Mouse (Mus musculus) midbrain, embryonic 16.5 days (tissue): ENCODE data around the gene Herpud2. TPM values are rescaled to one million over a fixed set of nuclear protein-coding genes. Genes with fewer than 3 reads are reported as not detected.

Source experiments
- ATAC-seq: fragments of 200-750 bp; cut with Nextera tagmentation; 2 replicates; pipeline ENCODE4 v1.8.0; 2017; ENCODE audit warnings: moderate TSS enrichment
- H3K27ac ChIP-seq: fragments of 300-500 bp; sonication (generic); 2 replicates; pipeline ENCODE4 v1.5.1; 2014; ENCODE audit warnings: mild to moderate bottlenecking, low read length, mixed read lengths
- H3K27me3 ChIP-seq: fragments of 300-500 bp; sonication (generic); 2 replicates; pipeline ENCODE4 v1.6.1; 2014; ENCODE audit warnings: low read depth, low read length, mixed read lengths; ENCODE audit not compliant: control insufficient read depth, insufficient read depth
- H3K36me3 ChIP-seq: fragments of 300-500 bp; sonication (generic); 2 replicates; pipeline ENCODE4 v1.6.1; 2014; ENCODE audit warnings: mild to moderate bottlenecking, low read length, moderate library complexity, mixed read lengths; ENCODE audit not compliant: control insufficient read depth, insufficient read depth
- H3K4me1 ChIP-seq: fragments of 300-500 bp; sonication (generic); 2 replicates; pipeline ENCODE4 v1.6.1; 2014; ENCODE audit warnings: mild to moderate bottlenecking, low read length, mixed read lengths; ENCODE audit not compliant: control insufficient read depth, insufficient read depth
- H3K4me2 ChIP-seq: fragments of 300-500 bp; sonication (generic); 2 replicates; pipeline ENCODE4 v1.6.1; 2014; ENCODE audit warnings: mild to moderate bottlenecking, low read length, mixed read lengths
- H3K4me3 ChIP-seq: fragments of 300-500 bp; sonication (generic); 2 replicates; pipeline ENCODE4 v1.5.1; 2014; ENCODE audit warnings: low read depth, mild to moderate bottlenecking, low read length, moderate library complexity, mixed read lengths
- H3K9ac ChIP-seq: fragments of 300-500 bp; sonication (generic); 2 replicates; pipeline ENCODE4 v1.6.1; 2014; ENCODE audit warnings: low read depth, low read length, mixed read lengths
- H3K9me3 ChIP-seq: fragments of 300-500 bp; sonication (generic); replicated peaks from 2 replicates; pipeline ENCODE4 v1.6.1; 2014; ENCODE audit warnings: mild to moderate bottlenecking, low read length, mixed read lengths; ENCODE audit not compliant: control insufficient read depth, poor library complexity, severe bottlenecking
- WGBS: fragments of 180-500 bp; shearing (Covaris S2); extraction: QIAGEN DNeasy Blood & Tissue Kit; methylation state at CpG from one replicate; pipeline ENCODE4 v1.1.7; 2014; 5-methylcytosine and 5-hydroxymethylcytosine counted together
- polyA plus RNA-seq: library from polyadenylated mRNA; unstranded; fragments of >200 nt; fragmentation: Nextera tagmentation; extraction: Ambion mirVana; gene quantifications from 2 replicates; pipeline ENCODE4 v1.2.1, GENCODE M21; 2015

Gene Herpud2
- 29.6 and 30.9 TPM in 2 replicates for polyA plus RNA-seq

DNA sequence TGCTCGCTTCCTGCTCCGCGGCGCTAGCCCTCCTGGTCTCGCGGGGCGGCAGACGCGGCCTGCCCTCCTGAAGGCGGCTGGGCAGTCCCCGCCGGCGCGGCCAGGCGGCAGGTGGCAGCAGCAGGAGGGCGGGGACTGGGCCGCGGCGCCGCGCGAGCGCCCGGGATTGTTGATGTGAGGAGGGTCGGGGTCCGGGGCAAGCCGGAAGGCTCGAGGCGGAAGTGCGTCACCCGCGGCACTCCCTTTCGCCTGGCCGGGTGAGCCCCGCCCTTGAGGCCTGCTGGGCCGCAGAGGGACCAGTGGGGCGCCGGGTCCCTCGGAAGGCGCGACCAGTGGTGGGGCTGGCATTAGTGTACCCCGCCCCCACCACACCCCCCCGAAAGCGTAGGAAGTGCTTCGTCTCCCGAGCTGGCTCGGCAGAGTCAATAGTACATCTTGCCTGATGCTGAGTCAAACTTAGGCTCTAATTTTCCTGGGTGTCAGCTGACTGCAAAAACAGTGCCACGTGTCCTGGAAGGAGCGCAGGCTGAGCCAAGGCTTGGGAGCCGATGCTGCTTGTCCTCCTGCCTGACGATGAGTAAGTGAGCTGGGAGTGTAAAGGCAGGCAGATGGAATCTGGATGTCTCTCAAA lies at the start of gene Herpud2:
Gene Herpud2, minus strand, starts transcription at position 210 of the 631 bp plus-strand sequence.
- no peaks in the 10 kb centered on the region for H3K27me3 ChIP-seq
- H3K4me2 ChIP-seq, result peak within 1 kb of the TSS; percentile 95
- H3K4me3 ChIP-seq, result peak within 1 kb of the TSS; percentile 97
- ATAC-seq, result peak; percentile 99
- H3K4me1 ChIP-seq, result peaks cover 23% of the 10 kb centered on the region
- peak within 1 kb of the TSS; percentile 97 for H3K27ac ChIP-seq
- H3K9me3 ChIP-seq, result no peaks in the 10 kb centered on the region
- peak within 1 kb of the TSS; percentile 97 for H3K9ac ChIP-seq
- under 1% methylated on average over 50 of the region's 51 CpGs for WGBS
- no peaks in the 10 kb centered on the region for H3K36me3 ChIP-seq

DNA sequence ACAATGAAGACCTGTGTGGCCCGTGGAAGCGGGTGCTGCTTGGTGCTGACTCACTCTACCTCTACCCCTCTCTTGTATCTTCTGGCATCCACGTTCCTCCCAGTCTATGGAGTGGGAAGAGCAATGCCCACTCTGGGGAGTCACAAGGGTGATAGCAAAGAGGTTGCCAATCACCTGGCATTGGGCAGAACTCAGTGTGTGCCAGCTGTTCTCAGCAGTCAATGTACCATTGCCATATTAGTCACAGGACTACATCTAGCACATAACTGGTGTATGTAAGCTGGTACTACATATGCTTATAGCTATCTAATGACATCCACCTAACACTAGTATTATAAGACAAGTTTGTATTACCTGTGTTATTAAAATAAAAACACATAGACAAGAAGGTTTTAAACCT lies 49.4 kb upstream of the Herpud2 start:
- H3K27me3 ChIP-seq, result no peaks in the 10 kb centered on the region
- H3K36me3 ChIP-seq, result no peaks in the 10 kb centered on the region
- 91% methylated on average over 3 of the region's 3 CpGs for WGBS
- no peaks in the 10 kb centered on the region for H3K9me3 ChIP-seq
- H3K9ac ChIP-seq, result no peak overlapping the region
- H3K27ac ChIP-seq, result no peak overlapping the region
- H3K4me2 ChIP-seq, result no peak overlapping the region
- H3K4me3 ChIP-seq, result no peak overlapping the region
- H3K4me1 ChIP-seq, result no peaks in the 10 kb centered on the region
- ATAC-seq, result no peak

DNA sequence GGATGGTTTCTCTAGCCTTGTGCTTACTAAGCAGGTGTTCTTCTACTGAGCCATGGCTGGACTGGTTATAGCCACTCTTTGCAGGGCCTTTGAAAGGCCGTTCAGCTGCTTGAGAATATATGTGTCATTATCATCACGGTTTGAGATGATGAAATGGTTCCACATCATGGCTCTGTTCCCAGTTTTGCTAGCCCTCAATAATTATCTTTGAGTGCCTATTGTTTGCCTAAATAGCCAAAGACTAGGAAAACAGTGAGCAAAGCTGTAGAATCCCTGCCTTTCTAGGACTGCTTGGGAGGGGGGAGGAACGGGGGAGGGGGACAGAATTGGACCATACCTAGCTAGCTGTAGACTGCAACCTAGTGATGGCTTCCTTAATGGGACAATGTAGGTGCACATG lies 48.5 kb upstream of the Herpud2 start:
- Histone ChIP-seq H3K4me3 (no peak overlapping the region), H3K4me2 (no peak overlapping the region), H3K27me3 (no peaks in the 10 kb centered on the region), H3K27ac (no peak overlapping the region), H3K9ac (no peak overlapping the region), H3K36me3 (no peaks in the 10 kb centered on the region), H3K4me1 (no peaks in the 10 kb centered on the region), H3K9me3 (no peaks in the 10 kb centered on the region)
- WGBS, result 71% methylated on average over 3 of the region's 3 CpGs
- no peak for ATAC-seq

DNA sequence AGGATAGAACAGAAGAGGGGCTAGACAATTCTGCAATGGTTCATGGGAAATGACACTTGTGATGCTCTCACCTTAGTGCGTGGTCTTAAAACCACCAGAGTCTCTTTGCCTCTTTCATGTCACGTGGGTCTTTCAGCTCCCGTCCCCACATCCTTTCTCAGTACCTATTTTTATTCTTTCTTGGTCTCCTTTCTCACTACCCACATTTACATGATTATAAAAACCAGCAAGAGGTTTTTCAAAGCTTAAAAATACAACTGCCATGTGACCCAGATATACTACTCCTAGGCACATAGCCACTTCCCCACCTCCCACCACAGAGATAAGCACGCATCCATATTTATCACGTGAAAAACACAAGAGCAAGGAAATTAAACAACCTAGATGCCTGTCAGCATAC lies 45.1 kb upstream of the Herpud2 start:
- Histone ChIP-seq H3K9ac (no peak overlapping the region), H3K4me1 (no peaks in the 10 kb centered on the region), H3K36me3 (no peaks in the 10 kb centered on the region), H3K4me3 (no peak overlapping the region), H3K4me2 (no peak overlapping the region), H3K27me3 (no peaks in the 10 kb centered on the region), H3K27ac (no peak overlapping the region), H3K9me3 (no peaks in the 10 kb centered on the region)
- WGBS, result 90% methylated on average over 5 of the region's 5 CpGs
- ATAC-seq, result no peak

DNA sequence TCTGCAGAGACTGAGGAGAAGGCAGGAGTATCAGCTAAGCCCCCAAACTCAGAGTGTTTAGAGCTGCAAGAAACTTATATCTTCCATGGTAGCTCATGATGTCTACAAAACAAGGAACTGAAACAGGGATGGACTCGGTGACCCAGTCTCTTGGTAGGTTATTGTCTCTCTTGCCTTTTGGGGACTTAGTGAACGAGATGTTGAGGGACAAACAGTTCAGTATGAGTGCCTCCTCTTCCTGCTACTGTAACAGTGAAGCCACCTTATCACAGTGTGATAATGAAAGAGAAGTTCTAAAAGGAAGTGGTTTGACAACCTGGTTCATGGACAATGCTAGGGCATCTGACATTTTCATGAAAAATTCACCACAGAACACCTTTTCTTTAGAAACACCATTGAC lies 40.0 kb upstream of the Herpud2 start:
- H3K27ac ChIP-seq, result no peak overlapping the region
- no peak overlapping the region for H3K4me3 ChIP-seq
- no peaks in the 10 kb centered on the region for H3K27me3 ChIP-seq
- H3K9ac ChIP-seq, result no peak overlapping the region
- no peaks in the 10 kb centered on the region for H3K9me3 ChIP-seq
- 80% methylated on average over 2 of the region's 2 CpGs for WGBS
- no peak for ATAC-seq
- no peaks in the 10 kb centered on the region for H3K36me3 ChIP-seq
- no peak overlapping the region for H3K4me2 ChIP-seq
- no peaks in the 10 kb centered on the region for H3K4me1 ChIP-seq

DNA sequence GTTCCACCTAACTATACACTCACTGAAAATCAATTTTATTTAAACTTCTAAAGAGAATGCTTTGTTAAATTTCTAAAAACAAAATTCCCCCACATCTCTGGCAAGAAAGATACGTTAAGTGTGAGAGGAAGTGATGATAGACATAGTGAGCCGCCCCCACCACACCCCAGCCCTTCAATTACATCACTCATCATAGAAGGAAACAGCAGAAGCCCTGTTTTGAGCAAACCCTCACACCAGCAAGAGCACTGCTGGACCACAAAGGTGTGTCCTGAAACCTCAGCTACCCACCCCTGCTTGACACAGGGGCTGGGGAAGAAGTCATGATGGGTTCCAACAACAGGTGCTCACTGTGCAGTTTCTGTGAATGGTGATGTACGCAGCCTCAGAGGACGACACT lies 34.9 kb upstream of the Herpud2 start:
- 94% methylated on average over 4 of the region's 4 CpGs for WGBS
- Histone ChIP-seq H3K4me1 (no peaks in the 10 kb centered on the region), H3K36me3 (no peaks in the 10 kb centered on the region), H3K9ac (no peak overlapping the region), H3K4me3 (no peak overlapping the region), H3K27ac (no peak overlapping the region), H3K27me3 (no peaks in the 10 kb centered on the region), H3K9me3 (no peaks in the 10 kb centered on the region), H3K4me2 (no peak overlapping the region)
- no peak for ATAC-seq

DNA sequence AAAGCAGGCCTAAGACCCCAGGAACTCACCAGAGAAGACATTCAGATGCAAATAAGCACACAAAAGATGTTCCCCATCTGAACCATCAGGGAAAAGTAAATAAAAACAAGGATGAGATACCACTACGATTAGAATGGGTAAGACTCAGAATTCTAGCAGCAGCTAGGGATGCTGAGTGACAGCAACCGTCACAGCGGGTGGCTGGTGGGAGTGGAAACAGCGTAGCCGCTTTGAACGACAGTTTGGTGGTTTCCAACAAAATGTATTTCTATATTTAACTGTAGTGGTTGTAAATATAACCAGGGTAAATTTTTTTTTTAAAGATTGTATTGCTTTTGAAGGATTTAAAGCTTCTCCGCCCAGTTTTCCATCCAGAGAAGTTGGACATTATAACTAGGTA lies 34.2 kb upstream of the Herpud2 start:
- Histone ChIP-seq H3K27me3 (no peaks in the 10 kb centered on the region), H3K4me1 (no peaks in the 10 kb centered on the region), H3K4me2 (no peak overlapping the region), H3K36me3 (no peaks in the 10 kb centered on the region), H3K9ac (no peak overlapping the region), H3K27ac (no peak overlapping the region), H3K9me3 (no peaks in the 10 kb centered on the region), H3K4me3 (no peak overlapping the region)
- ATAC-seq, result no peak
- WGBS, result 43% methylated on average over 7 of the region's 7 CpGs

DNA sequence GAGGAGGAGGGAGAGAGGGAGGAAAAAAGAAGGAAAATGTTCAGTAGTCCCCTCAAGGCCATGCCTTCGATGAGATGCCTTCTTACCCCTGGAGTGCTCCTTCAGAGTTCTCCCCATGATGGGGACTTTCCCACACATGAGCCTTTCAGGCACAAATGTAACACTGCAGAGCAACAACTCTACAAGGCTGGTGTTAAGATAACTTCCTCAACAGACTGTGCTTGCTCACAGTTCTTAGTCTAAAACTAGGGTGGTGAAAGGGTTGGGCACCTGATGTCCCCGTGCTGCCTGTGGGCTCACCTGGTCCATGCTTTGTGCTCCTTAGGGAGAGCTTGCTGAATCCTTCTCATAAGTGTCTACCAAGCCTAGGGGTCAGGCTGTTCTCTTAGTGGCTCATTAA lies 33.0 kb upstream of the Herpud2 start:
- Histone ChIP-seq H3K27ac (no peak overlapping the region), H3K4me2 (no peak overlapping the region), H3K9ac (no peak overlapping the region), H3K4me1 (no peaks in the 10 kb centered on the region), H3K4me3 (no peak overlapping the region), H3K36me3 (no peaks in the 10 kb centered on the region), H3K9me3 (no peaks in the 10 kb centered on the region), H3K27me3 (no peaks in the 10 kb centered on the region)
- no peak for ATAC-seq
- WGBS, result 97% methylated on average over 2 of the region's 2 CpGs

DNA sequence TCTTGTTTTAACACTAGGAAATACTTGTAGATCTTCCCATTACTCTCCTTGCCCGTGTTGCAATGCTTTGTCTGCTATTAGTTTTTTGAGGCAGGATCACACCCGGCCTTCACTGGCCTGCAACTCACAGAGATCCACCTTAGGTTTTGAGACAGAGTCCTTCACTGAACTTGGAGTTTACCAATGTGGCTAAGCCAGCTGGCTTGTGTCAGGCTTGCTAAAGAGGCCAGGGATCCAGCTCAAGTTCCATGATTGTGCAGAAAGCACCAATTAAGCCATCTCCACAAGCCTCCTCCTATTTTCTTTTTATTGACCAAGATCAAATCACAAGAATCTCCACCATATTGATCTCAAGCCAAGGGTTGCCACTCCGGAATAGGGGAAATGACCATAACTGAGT lies 26.4 kb upstream of the Herpud2 start:
- Histone ChIP-seq H3K9me3 (no peaks in the 10 kb centered on the region), H3K27me3 (no peaks in the 10 kb centered on the region), H3K4me3 (no peak overlapping the region), H3K27ac (no peak overlapping the region), H3K36me3 (no peaks in the 10 kb centered on the region), H3K9ac (no peak overlapping the region), H3K4me2 (no peak overlapping the region), H3K4me1 (no peaks in the 10 kb centered on the region)
- 90% methylated on average over 3 of the region's 3 CpGs for WGBS
- ATAC-seq, result no peak
